Mouse (Mus musculus) testis, postnatal 10 days (tissue): ENCODE data around the gene Pemt.

Experiments used
- DNase-seq: peaks from one replicate; pipeline ENCODE4 v3.0.0; 2021; ENCODE audit warnings: low spot score

Gene Pemt

GRCm38 (mm10) chr11:60046058-60046735 lies at the start of gene Pemt:
Gene Pemt, minus strand, starts transcription at chr11:60046489.
- peak; percentile 96 for DNase-seq

- no peak for DNase-seq
Measured at GRCm38 (mm10) chr11:60094909-60095810, 48.9 kb upstream of the Pemt start.

- no peak for DNase-seq
Measured at GRCm38 (mm10) chr11:60093984-60094587, 47.8 kb upstream of the Pemt start.

GRCm38 (mm10) chr11:60093227-60093626 lies 46.9 kb upstream of the Pemt start:
- DNase-seq: no peak

GRCm38 (mm10) chr11:60091422-60091761 lies 45.1 kb upstream of the Pemt start:
- DNase-seq: no peak

GRCm38 (mm10) chr11:60090696-60091421 lies 44.6 kb upstream of the Pemt start:
- no peak for DNase-seq

GRCm38 (mm10) chr11:60088947-60089346 lies 42.7 kb upstream of the Pemt start:
- no peak for DNase-seq

GRCm38 (mm10) chr11:60086676-60087075 lies 40.4 kb upstream of the Pemt start:
- no peak for DNase-seq

GRCm38 (mm10) chr11:60084589-60084988 lies 38.3 kb upstream of the Pemt start:
- DNase-seq: peak; percentile 77

GRCm38 (mm10) chr11:60076790-60077189 lies 30.5 kb upstream of the Pemt start:
- peak; percentile 77 for DNase-seq

GRCm38 (mm10) chr11:60076183-60076582 lies 29.9 kb upstream of the Pemt start:
- DNase-seq: no peak

- no peak for DNase-seq
Measured at GRCm38 (mm10) chr11:60073936-60074502, 27.7 kb upstream of the Pemt start.

- DNase-seq: no peak
Measured at GRCm38 (mm10) chr11:60073121-60073520, 26.8 kb upstream of the Pemt start.

- DNase-seq: no peak
Measured at GRCm38 (mm10) chr11:60071221-60071620, 24.9 kb upstream of the Pemt start.

GRCm38 (mm10) chr11:60070599-60070998 lies 24.3 kb upstream of the Pemt start:
- DNase-seq: peak; percentile 79

- no peak for DNase-seq
Measured at GRCm38 (mm10) chr11:60068631-60069030, 22.3 kb upstream of the Pemt start.

GRCm38 (mm10) chr11:60067646-60068045 lies 21.4 kb upstream of the Pemt start:
- DNase-seq: no peak

- DNase-seq: no peak
Measured at GRCm38 (mm10) chr11:60065267-60065666, 19.0 kb upstream of the Pemt start.

GRCm38 (mm10) chr11:60061504-60062006 lies 15.3 kb upstream of the Pemt start:
- DNase-seq: no peak

- no peak for DNase-seq
Measured at GRCm38 (mm10) chr11:60060026-60060425, 13.7 kb upstream of the Pemt start.

- DNase-seq: no peak
Measured at GRCm38 (mm10) chr11:60058441-60058840, 12.2 kb upstream of the Pemt start.

- DNase-seq: no peak
Measured at GRCm38 (mm10) chr11:60057987-60058386, 11.7 kb upstream of the Pemt start.
